Comparison of ENCODE assay signal across 13 mouse cellular contexts in genomic region chr9:85165632-85166031, GRCm38 (mm10).
"Had no signal": no experiment of that assay in that cellular context is flagged by ENCODE, and none has a peak within 500 bp of the region (broad histone marks: within the 10 kb centered on the region; RNA-seq: fewer than 3 reads in every experiment).

No protein-coding gene starts in this region.

- DNase-seq: liver, postnatal 0 days; lung, adult 2 months; lung, postnatal 14 days; lung, postnatal 36 days; right cerebral cortex, postnatal 25 days; right cerebral cortex, postnatal 4 days; spleen, adult 18-20 months; thymus, adult 18-20 months; thymus, postnatal 14 days; thymus, postnatal 36 days had no signal

- ATAC-seq: liver, postnatal 0 days; lung, postnatal 0 days; midbrain, embryonic 13.5 days; midbrain, embryonic 15.5 days had no signal
